Mouse (Mus musculus) right cerebral cortex, postnatal 36 days (tissue): Measurements from ENCODE around the gene Pea15a.

Experiments
- DNase-seq, 2 experiments: peaks; one replicate each; pipeline ENCODE4 v3.0.0; 2022; ENCODE audit warnings: low spot score in 2 of 2, mixed read lengths in 1 of 2

The Pea15a gene

GRCm38 (mm10) chr1:172204814-172205740 is 1.5 kb downstream of the Pea15a start:
- DNase-seq: no peak

- no peak for DNase-seq
Measured at GRCm38 (mm10) chr1:172204033-172204813, 2.4 kb downstream of the Pea15a start.

GRCm38 (mm10) chr1:172203566-172203965 is 3.0 kb downstream of the Pea15a start:
- no peak for DNase-seq

GRCm38 (mm10) chr1:172202894-172203522 is 3.6 kb downstream of the Pea15a start:
- no peak for DNase-seq

- no peak for DNase-seq
Measured at GRCm38 (mm10) chr1:172201967-172202880, 4.4 kb downstream of the Pea15a start.

- peak; percentile 66 to 69 for DNase-seq
Measured at GRCm38 (mm10) chr1:172200871-172201447, 5.6 kb downstream of the Pea15a start.

GRCm38 (mm10) chr1:172200161-172200560 is 6.4 kb downstream of the Pea15a start:
- DNase-seq: no peak

GRCm38 (mm10) chr1:172198996-172199395 is 7.6 kb downstream of the Pea15a start:
- DNase-seq: no peak

- no peak for DNase-seq
Measured at GRCm38 (mm10) chr1:172198316-172198715, 8.3 kb downstream of the Pea15a start.

- DNase-seq: no peak
Measured at GRCm38 (mm10) chr1:172197851-172198250, 8.8 kb downstream of the Pea15a start.

GRCm38 (mm10) chr1:172197146-172197545 is 9.5 kb downstream of the Pea15a start:
- no peak for DNase-seq

- DNase-seq: no peak
Measured at GRCm38 (mm10) chr1:172194435-172194834, 12.2 kb downstream of the Pea15a start.

GRCm38 (mm10) chr1:172192217-172192616 is 14.4 kb downstream of the Pea15a start:
- DNase-seq: no peak

- DNase-seq: no peak
Measured at GRCm38 (mm10) chr1:172191578-172191977, 15.0 kb downstream of the Pea15a start.

GRCm38 (mm10) chr1:172188891-172189290 is 17.7 kb downstream of the Pea15a start:
- no peak for DNase-seq

- no peak for DNase-seq
Measured at GRCm38 (mm10) chr1:172186401-172187289, 20.0 kb downstream of the Pea15a start.

- DNase-seq: no peak
Measured at GRCm38 (mm10) chr1:172183915-172184314, 22.7 kb downstream of the Pea15a start.

GRCm38 (mm10) chr1:172183056-172183455 is 23.5 kb downstream of the Pea15a start:
- DNase-seq: no peak

GRCm38 (mm10) chr1:172181777-172182176 is 24.8 kb downstream of the Pea15a start:
- DNase-seq: no peak

- DNase-seq: no peak
Measured at GRCm38 (mm10) chr1:172180881-172181280, 25.7 kb downstream of the Pea15a start.
